Mouse (Mus musculus) stomach, embryonic 14.5 days (tissue): ENCODE data around the gene Hoxa2. TPM values are rescaled to one million over a fixed set of nuclear protein-coding genes. Genes with fewer than 3 reads are reported as not detected.

ENCODE experiments used
- ATAC-seq: fragments of 200-750 bp; cut with Nextera tagmentation; 2 replicates; pipeline ENCODE4 v1.8.0; 2017; ENCODE audit warnings: low read depth, moderate TSS enrichment; ENCODE audit not compliant: insufficient number of reproducible peaks, insufficient read depth, low FRiP score
- H3K27ac ChIP-seq: fragments of 300-500 bp; sonication (generic); 2 replicates; pipeline ENCODE4 v1.5.1; 2014; ENCODE audit warnings: mild to moderate bottlenecking, low read length, moderate library complexity, mixed read lengths
- H3K27me3 ChIP-seq: fragments of 300-500 bp; sonication (generic); 2 replicates; pipeline ENCODE4 v1.6.1; 2014; ENCODE audit warnings: low read length, control low read depth, mixed read lengths; ENCODE audit not compliant: control insufficient read depth, insufficient read depth
- H3K36me3 ChIP-seq: fragments of 300-500 bp; sonication (generic); 2 replicates; pipeline ENCODE4 v1.6.1; 2014; ENCODE audit warnings: mild to moderate bottlenecking, control low read depth, low read length, moderate library complexity, mixed read lengths; ENCODE audit not compliant: control insufficient read depth, insufficient read depth
- H3K4me1 ChIP-seq: fragments of 300-500 bp; sonication (generic); 2 replicates; pipeline ENCODE4 v1.6.1; 2014; ENCODE audit warnings: low read length, control low read depth, mixed read lengths; ENCODE audit not compliant: control insufficient read depth, insufficient read depth
- H3K4me2 ChIP-seq: fragments of 300-500 bp; sonication (generic); replicated peaks from 2 replicates; pipeline ENCODE4 v1.6.1; 2014; ENCODE audit warnings: low read depth, low read length, control low read depth
- H3K4me3 ChIP-seq: fragments of 300-500 bp; sonication (generic); 2 replicates; pipeline ENCODE4 v1.5.1; 2014; ENCODE audit warnings: low read depth, low read length, control low read depth
- H3K9ac ChIP-seq: fragments of 300-500 bp; sonication (generic); replicated peaks from 2 replicates; pipeline ENCODE4 v1.6.1; 2014; ENCODE audit warnings: low read depth, mild to moderate bottlenecking, control low read depth, low read length, moderate library complexity, mixed read lengths
- H3K9me3 ChIP-seq: fragments of 300-500 bp; sonication (generic); 2 replicates; pipeline ENCODE4 v1.6.1; 2016; ENCODE audit warnings: low read depth, low read length, control low read depth; ENCODE audit not compliant: control insufficient read depth
- WGBS: fragments of 180-500 bp; shearing (Covaris S2); extraction: QIAGEN DNeasy Blood & Tissue Kit; methylation state at CpG from one replicate; pipeline ENCODE4 v1.1.7; 2014; 5-methylcytosine and 5-hydroxymethylcytosine counted together
- polyA plus RNA-seq: library from polyadenylated mRNA; unstranded; fragments of >200 nt; fragmentation: Nextera tagmentation; extraction: Ambion mirVana; gene quantifications from 2 replicates; pipeline ENCODE4 v1.2.1, GENCODE M21; 2014

The Hoxa2 gene
- polyA plus RNA-seq, 1 experiment from 2014 or later = 17.4 TPM

DNA sequence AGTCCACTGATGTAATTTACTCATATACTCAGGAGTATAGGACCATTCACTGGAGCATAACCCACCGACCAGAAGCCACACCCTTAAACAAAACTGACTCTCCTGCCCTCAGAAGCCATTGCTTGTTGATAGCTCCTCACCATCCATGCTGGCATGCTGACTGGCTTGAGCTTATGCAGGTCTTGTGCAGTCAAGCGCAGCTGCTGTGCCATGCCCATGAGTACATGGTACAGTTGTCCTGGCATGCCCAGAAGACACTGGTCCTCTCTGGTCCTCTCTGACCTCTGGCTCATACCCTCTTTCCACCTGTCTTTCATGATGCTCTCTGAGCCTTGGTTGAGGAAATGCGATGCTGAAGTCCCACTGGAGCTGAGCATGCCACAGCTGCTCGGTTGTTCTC lies 41.0 kb downstream of the Hoxa2 start:
- Histone ChIP-seq H3K36me3 (no peaks in the 10 kb centered on the region), H3K27me3 (no peaks in the 10 kb centered on the region), H3K27ac (no peak overlapping the region), H3K4me3 (no peak overlapping the region), H3K4me1 (0 out of 2 replicates have a peak, but pooled peaks cover 2% of the 10 kb centered on the region), H3K9ac (no peak overlapping the region), H3K9me3 (peaks cover 6% of the 10 kb centered on the region; the same call in 1 of the 2 replicates), H3K4me2 (no peak overlapping the region)
- no peak for ATAC-seq
- 74% methylated on average over 4 of the region's 4 CpGs for WGBS

DNA sequence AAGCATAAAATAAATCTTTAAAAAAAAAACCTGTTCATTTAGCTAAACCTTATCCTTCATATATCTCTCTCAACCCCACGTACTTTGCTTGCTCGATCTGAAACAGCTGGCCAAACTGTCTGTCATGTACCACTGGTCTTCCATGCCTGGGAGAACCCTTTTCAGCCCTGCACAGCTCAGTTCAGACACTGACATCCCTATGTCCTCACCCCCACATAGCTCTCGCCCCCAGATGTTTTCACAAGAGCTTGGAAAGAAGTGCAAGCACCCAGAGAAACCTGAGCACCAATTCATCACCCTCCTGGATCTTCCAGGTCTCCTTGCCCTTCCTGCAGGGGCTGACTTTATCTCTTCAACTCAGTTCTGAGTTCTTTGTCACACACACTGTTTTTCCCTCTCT lies 43.5 kb downstream of the Hoxa2 start:
- Histone ChIP-seq H3K4me1 (0 out of 2 replicates have a peak, but pooled peaks cover 2% of the 10 kb centered on the region), H3K9ac (no peak overlapping the region), H3K27me3 (no peaks in the 10 kb centered on the region), H3K36me3 (no peaks in the 10 kb centered on the region), H3K27ac (no peak overlapping the region), H3K4me2 (no peak overlapping the region), H3K4me3 (no peak overlapping the region), H3K9me3 (no peaks in the 10 kb centered on the region)
- WGBS = 31% methylated on average over 3 of the region's 3 CpGs
- no peak for ATAC-seq

DNA sequence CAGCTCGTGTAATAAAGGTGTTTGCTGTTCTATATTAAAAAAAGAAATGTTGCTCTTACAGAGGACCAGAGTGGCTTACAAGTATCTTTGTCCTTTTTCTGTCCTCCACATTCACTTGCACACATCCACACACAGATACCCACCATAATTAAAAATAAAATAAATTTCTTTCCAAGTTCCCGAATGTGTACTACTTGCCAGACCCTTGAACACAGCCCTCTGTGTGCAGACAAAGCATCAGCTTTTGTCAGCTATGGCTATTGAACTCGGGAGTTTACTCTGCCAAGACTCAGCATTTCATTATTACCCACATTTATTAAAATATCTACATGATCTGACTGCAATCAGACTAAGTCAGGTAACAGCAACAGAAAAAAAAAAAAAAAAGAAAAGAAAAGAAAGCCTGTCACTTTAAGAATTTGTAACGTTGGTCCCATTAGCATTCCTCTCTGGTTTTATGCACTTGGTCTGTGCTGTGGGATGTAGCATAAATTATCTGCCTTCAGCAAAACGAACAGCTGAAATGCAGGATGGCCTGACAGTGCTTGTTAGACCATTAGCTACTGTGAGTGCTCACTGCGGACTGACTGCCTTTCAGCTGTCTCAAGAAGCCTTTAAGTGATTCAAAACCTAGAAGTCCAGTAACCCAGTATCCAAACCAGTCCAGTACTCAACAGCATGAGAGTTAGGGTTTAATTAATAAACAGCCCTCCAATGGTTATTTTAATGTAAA lies 45.6 kb downstream of the Hoxa2 start:
- no peak for ATAC-seq
- Histone ChIP-seq H3K4me3 (no peak overlapping the region), H3K9ac (no peak overlapping the region), H3K36me3 (no peaks in the 10 kb centered on the region), H3K4me1 (0 out of 2 replicates have a peak, but pooled peaks cover 2% of the 10 kb centered on the region), H3K27me3 (no peaks in the 10 kb centered on the region), H3K27ac (no peak overlapping the region), H3K4me2 (no peak overlapping the region), H3K9me3 (no peaks in the 10 kb centered on the region)
- 24% methylated on average over 6 of the region's 6 CpGs for WGBS

DNA sequence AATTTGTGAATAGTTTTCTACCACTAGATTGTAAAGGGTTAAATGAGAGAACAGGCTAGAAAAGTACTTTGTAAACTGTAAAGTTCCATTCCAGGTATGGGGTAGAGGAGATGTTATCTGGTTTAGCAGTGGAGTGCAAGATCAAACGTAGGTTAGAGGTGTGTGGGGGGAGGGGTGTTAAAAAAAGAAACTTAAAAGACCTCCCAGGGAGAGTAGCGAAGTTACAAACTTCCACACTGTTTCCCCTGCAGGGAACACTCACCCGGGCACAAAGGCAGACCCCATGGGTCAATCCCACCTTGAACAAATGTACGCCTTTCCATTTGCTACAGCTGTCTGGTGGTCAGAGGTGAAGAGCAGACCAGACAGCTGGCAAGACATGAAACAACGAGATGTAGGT lies 48.7 kb downstream of the Hoxa2 start:
- ATAC-seq = no peak
- no peaks in the 10 kb centered on the region for H3K27me3 ChIP-seq
- H3K4me3 ChIP-seq = no peak overlapping the region
- H3K4me2 ChIP-seq = no peak overlapping the region
- H3K36me3 ChIP-seq = no peaks in the 10 kb centered on the region
- peaks cover 5% of the 10 kb centered on the region; the same call in 1 of the 2 replicates for H3K4me1 ChIP-seq
- no peak overlapping the region for H3K27ac ChIP-seq
- no peak overlapping the region for H3K9ac ChIP-seq
- no peaks in the 10 kb centered on the region for H3K9me3 ChIP-seq
- WGBS = 15% methylated on average over 5 of the region's 5 CpGs

Other genes with a start within 250 kb of the Hoxa2 start
- 49.1 and 49.4 TPM in 2 replicates for gene Skap2, start 152.3 kb downstream of the Hoxa2 start, polyA plus RNA-seq
- 2.1 and 3.0 TPM in 2 replicates for gene Hoxa1, start 6.5 kb downstream of the Hoxa2 start, polyA plus RNA-seq
- 4.4 and 4.7 TPM in 2 replicates for gene 5730596B20Rik, start 12.7 kb upstream of the Hoxa2 start, polyA plus RNA-seq
- gene Hoxa4, start 26.9 kb upstream of the Hoxa2 start, polyA plus RNA-seq = 6.7 and 6.8 TPM in 2 replicates
- gene Hoxa5, start 39.8 kb upstream of the Hoxa2 start, polyA plus RNA-seq = 24.4 and 27.1 TPM in 2 replicates
- gene Hoxa6, start 43.9 kb upstream of the Hoxa2 start, polyA plus RNA-seq = 3.4 TPM in 2 replicates
- 15.5 and 16.0 TPM in 2 replicates for gene Hoxa3, start 48.5 kb upstream of the Hoxa2 start, polyA plus RNA-seq
- gene Gm28308, start 48.5 kb upstream of the Hoxa2 start, polyA plus RNA-seq = not detected in 2 replicates
- 13.7 and 13.9 TPM in 2 replicates for gene Hoxa7, start 57.0 kb upstream of the Hoxa2 start, polyA plus RNA-seq
- 1.5 and 1.9 TPM in 2 replicates for gene Hoxa9, start 66.3 kb upstream of the Hoxa2 start, polyA plus RNA-seq
- not detected in 2 replicates for gene Hoxa10, start 76.0 kb upstream of the Hoxa2 start, polyA plus RNA-seq
- gene Hoxa11, start 81.0 kb upstream of the Hoxa2 start, polyA plus RNA-seq = not detected in 2 replicates
- gene Hoxa13, start 96.0 kb upstream of the Hoxa2 start, polyA plus RNA-seq = not detected in 2 replicates
- gene Evx1, start 148.7 kb upstream of the Hoxa2 start, polyA plus RNA-seq = 0.12 and 0.14 TPM in 2 replicates